Mouse (Mus musculus) midbrain, embryonic 12.5 days (tissue): ENCODE measurements around the gene Espn. TPM values are rescaled to one million over a fixed set of nuclear protein-coding genes. Genes with fewer than 3 reads are reported as not detected.
A peak's percentile ranks its signal among the peaks of the same experiment; 100 is the strongest.

ENCODE experiments used
- ATAC-seq: fragments of 200-750 bp; cut with Nextera tagmentation; 2 replicates; pipeline ENCODE4 v1.8.0; 2017; ENCODE audit warnings: low read depth, moderate TSS enrichment, moderate library complexity; ENCODE audit not compliant: low FRiP score
- H3K27ac ChIP-seq: fragments of 300-500 bp; sonication (generic); replicated peaks from 2 replicates; pipeline ENCODE4 v1.5.1; 2016; ENCODE audit warnings: mild to moderate bottlenecking
- H3K27me3 ChIP-seq: fragments of 300-500 bp; sonication (generic); 2 replicates; pipeline ENCODE4 v1.6.1; 2016; ENCODE audit warnings: mild to moderate bottlenecking
- H3K36me3 ChIP-seq: fragments of 300-500 bp; sonication (generic); 2 replicates; pipeline ENCODE4 v1.6.1; 2016
- H3K4me1 ChIP-seq: fragments of 300-500 bp; sonication (generic); 2 replicates; pipeline ENCODE4 v1.6.1; 2016
- H3K4me2 ChIP-seq: fragments of 300-500 bp; sonication (generic); replicated peaks from 2 replicates; pipeline ENCODE4 v1.6.1; 2016; ENCODE audit warnings: mild to moderate bottlenecking, moderate library complexity
- H3K4me3 ChIP-seq: fragments of 300-500 bp; sonication (generic); 2 replicates; pipeline ENCODE4 v1.5.1; 2016; ENCODE audit warnings: mild to moderate bottlenecking
- H3K9ac ChIP-seq: fragments of 300-500 bp; sonication (generic); replicated peaks from 2 replicates; pipeline ENCODE4 v1.6.1; 2016; ENCODE audit warnings: mild to moderate bottlenecking, moderate library complexity
- H3K9me3 ChIP-seq: fragments of 300-500 bp; sonication (generic); 2 replicates; pipeline ENCODE4 v1.6.1; 2016; ENCODE audit warnings: mild to moderate bottlenecking
- WGBS: fragments of 180-500 bp; shearing (Covaris S2); methylation state at CpG from one replicate; pipeline ENCODE4 v1.1.7; 2016; 5-methylcytosine and 5-hydroxymethylcytosine counted together
- polyA plus RNA-seq: library from polyadenylated mRNA; unstranded; fragments of >200 nt; fragmentation: Nextera tagmentation; extraction: Ambion mirVana; gene quantifications from 2 replicates; pipeline ENCODE4 v1.2.1, GENCODE M21; 2016

Espn gene
- polyA plus RNA-seq, 1 experiment from 2014 or later = 0.26 TPM

DNA sequence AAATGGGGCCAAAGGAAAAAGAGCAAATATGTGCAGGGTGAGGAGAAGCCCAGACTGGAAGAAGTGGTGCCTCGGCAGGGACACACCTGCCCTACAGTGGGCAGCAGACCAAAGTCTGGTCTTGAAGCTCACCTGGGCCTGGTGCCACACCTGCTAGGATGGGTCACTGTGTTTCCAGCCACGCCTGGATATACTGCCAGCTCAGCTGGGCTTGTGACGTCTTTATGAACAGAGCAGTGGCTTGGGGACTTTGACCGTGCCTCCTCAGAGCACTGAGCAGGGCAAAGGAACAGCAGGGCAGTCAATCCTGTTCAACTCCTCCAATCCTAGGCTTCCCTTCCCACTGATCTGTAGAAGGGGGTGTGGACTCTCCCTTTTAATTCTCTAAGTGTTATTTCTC lies 8.6 kb upstream of the Espn start:
- no peak overlapping the region for H3K4me3 ChIP-seq
- H3K9me3 ChIP-seq = no peaks in the 10 kb centered on the region
- peaks cover 17% of the 10 kb centered on the region for H3K4me1 ChIP-seq
- H3K36me3 ChIP-seq = no peaks in the 10 kb centered on the region
- ATAC-seq = no peak
- no peak overlapping the region for H3K9ac ChIP-seq
- H3K27me3 ChIP-seq = peaks cover 87% of the 10 kb centered on the region
- 48% methylated on average over 4 of the region's 4 CpGs for WGBS
- no peak overlapping the region for H3K4me2 ChIP-seq
- no peak overlapping the region for H3K27ac ChIP-seq

DNA sequence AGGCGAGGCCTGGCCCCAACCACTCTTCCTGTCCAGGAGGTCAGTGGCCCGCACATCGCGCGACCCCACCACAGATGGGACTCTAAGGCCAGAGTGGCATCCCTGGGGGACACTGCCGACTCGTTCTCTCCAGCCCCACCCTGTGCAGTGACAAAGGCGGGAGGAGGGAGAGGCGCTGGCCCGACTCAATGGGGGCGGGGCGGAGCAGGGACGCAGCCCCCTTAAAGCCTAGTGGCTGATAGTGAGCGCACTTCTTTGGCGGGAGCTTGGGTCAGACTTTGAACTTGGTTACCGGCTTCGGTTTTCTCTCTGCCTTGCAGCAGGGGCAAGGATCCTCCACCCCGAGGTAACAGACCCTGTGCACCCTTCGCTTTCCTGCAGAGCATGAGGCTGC lies 7.1 kb upstream of the Espn start:
- no peak for ATAC-seq
- peaks cover 17% of the 10 kb centered on the region for H3K4me1 ChIP-seq
- no peaks in the 10 kb centered on the region for H3K9me3 ChIP-seq
- 2% methylated on average over 19 of the region's 19 CpGs for WGBS
- peaks cover 92% of the 10 kb centered on the region for H3K27me3 ChIP-seq
- H3K4me3 ChIP-seq = 0 out of 2 replicates have a peak overlapping the region, but pooled peaks have one; percentile 10
- peak overlapping the region; percentile 24 for H3K4me2 ChIP-seq
- H3K36me3 ChIP-seq = no peaks in the 10 kb centered on the region
- H3K9ac ChIP-seq = no peak overlapping the region
- H3K27ac ChIP-seq = no peak overlapping the region

DNA sequence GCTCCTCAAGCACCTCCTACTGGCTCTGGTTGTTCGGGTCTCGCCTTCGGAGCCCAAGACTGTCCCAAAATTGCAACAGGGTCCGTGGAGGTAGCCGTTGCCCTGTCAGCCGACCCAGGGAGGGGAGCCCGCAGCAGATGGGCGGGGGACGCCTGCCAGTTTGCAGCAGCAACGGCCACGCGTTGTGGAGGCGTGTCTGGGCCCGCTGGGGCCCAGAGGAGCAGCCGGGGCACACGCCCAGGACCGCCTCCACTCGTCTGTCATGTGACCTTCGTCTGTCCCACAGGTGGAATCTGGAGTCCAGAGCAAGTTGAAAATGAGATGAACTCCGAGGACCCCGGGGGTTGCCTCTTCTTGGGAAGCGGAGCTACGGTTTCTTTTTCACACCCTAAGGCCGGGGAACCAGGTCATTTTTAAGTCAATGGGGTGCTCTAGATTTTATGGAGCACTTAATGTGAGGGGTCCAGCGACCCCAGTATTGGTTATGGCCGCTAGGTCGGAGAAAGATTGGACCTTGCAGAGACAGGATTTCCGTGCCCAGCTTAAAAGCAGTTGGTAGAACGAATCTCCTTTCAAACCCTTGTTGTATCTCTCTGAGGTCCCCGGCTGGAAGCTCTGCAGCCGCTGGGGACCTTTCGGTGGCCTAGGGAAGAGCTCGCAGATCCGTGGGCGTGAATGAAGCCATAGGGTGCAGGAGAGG lies 6.6 kb upstream of the Espn start, which contains the start of gene Hes2:
Hes2 (plus strand) TSS at position 283 of the 700 bp plus-strand sequence.
- no peaks in the 10 kb centered on the region for H3K9me3 ChIP-seq
- peaks cover 93% of the 10 kb centered on the region for H3K27me3 ChIP-seq
- H3K36me3 ChIP-seq = no peaks in the 10 kb centered on the region
- no peak within 1 kb of the TSS for H3K9ac ChIP-seq
- 3% methylated on average over 35 of the region's 35 CpGs for WGBS
- ATAC-seq = no peak
- H3K27ac ChIP-seq = no peak within 1 kb of the TSS
- peaks cover 17% of the 10 kb centered on the region for H3K4me1 ChIP-seq
- peak within 1 kb of the TSS; percentile 18 for H3K4me3 ChIP-seq
- peak within 1 kb of the TSS; percentile 24 for H3K4me2 ChIP-seq

DNA sequence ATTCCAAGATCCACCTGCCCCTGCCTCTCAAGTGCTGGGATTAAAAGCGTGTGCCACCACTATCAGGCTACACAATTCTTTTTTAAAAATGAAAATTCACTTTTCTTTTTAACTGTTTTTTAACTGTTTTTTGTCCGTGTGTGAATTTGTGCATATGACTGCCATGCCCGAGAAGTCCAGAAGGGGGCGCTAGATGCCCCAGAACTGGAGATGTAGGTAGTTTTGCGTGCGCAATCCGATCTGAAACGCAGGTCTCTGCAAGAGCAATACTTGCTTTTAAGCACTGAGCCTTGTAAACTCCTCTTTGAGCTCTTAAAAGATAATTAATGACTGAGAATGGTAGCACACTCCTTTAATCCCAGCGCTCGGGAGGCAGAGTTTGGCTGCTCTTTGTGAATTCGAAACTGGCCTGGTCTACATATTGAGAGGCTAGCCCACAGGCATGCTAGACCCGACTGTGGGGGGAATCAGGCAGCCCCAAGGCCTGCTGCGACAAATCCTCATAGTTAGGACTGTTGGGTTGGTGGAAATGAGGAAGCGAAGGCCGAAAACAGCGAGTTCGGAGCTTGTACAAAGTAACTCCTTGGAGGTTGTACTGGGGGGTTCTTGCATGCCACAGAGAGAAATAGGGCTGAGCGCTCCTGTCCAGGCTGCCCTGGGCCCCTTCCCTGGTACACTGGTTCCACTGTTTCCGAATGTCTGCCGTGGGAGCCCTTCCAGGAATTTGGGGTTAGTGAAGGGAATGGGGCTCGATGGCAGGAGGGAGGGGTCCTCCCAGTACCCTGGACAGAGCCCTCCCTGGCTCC lies 5.8 kb upstream of the Espn start:
- no peak overlapping the region for H3K9ac ChIP-seq
- no peaks in the 10 kb centered on the region for H3K9me3 ChIP-seq
- peaks cover 22% of the 10 kb centered on the region for H3K4me1 ChIP-seq
- ATAC-seq = no peak
- H3K36me3 ChIP-seq = no peaks in the 10 kb centered on the region
- peak overlapping the region; percentile 24 for H3K4me2 ChIP-seq
- no peak overlapping the region for H3K27ac ChIP-seq
- peaks cover 96% of the 10 kb centered on the region for H3K27me3 ChIP-seq
- peak overlapping the region; percentile 18 for H3K4me3 ChIP-seq
- 13% methylated on average over 21 of the region's 21 CpGs for WGBS

DNA sequence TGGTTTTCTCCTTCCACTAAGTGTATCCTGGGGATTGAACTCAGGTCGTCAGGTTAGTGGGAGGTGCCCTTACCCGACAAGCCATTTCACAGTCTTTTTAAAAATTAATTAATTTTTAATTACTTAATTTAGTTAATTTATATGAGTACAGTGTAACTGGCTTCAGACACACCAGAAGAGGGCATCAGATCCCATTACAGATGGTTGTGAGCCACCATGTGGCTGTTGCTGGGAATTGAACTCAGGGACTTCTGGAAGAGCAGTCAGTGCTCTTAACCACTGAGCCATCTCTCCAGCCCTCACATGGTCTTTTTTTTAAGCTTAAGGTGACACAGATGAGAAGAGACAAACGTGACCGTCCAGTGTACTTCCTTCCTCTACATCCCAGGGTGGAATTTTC lies 2.8 kb upstream of the Espn start:
- Histone ChIP-seq H3K27ac (no peak overlapping the region), H3K9me3 (no peaks in the 10 kb centered on the region), H3K4me1 (peaks cover 32% of the 10 kb centered on the region), H3K4me3 (no peak overlapping the region), H3K4me2 (no peak overlapping the region), H3K9ac (no peak overlapping the region), H3K27me3 (peaks cover 96% of the 10 kb centered on the region), H3K36me3 (no peaks in the 10 kb centered on the region)
- WGBS = 71% methylated on average over 4 of the region's 4 CpGs
- ATAC-seq = no peak

DNA sequence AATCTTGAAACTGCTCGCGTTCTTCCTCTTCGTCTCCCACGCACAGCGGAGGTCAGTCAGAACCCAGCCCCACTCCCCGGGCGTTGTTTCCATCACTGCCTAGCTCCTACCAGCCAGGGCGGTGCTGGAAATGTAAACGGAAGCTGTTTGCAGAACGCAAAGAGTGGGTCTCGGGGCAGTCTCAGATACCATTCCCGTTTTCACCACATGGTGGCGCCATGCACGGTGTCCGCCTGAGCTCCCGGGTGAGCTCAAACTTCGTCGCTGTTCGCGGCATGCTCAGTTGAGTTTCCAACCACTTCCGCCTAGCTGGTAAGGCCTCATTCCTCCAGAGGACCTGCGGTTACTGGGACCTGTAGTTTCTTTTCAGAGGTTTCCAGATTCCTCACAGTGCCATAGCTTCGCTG lies 1.6 kb upstream of the Espn start:
- 3% methylated on average over 23 of the region's 23 CpGs for whole genome bisulfite sequencing
- Histone ChIP-seq H3K4me3 (0 out of 2 replicates have a peak overlapping the region, but pooled peaks have one; percentile 21), H3K27me3 (peaks cover 96% of the 10 kb centered on the region), H3K4me1 (peaks cover 25% of the 10 kb centered on the region), H3K27ac (no peak overlapping the region), H3K36me3 (no peaks in the 10 kb centered on the region), H3K9me3 (no peaks in the 10 kb centered on the region), H3K9ac (no peak overlapping the region), H3K4me2 (peak overlapping the region; percentile 44)
- no peak for ATAC-seq

DNA sequence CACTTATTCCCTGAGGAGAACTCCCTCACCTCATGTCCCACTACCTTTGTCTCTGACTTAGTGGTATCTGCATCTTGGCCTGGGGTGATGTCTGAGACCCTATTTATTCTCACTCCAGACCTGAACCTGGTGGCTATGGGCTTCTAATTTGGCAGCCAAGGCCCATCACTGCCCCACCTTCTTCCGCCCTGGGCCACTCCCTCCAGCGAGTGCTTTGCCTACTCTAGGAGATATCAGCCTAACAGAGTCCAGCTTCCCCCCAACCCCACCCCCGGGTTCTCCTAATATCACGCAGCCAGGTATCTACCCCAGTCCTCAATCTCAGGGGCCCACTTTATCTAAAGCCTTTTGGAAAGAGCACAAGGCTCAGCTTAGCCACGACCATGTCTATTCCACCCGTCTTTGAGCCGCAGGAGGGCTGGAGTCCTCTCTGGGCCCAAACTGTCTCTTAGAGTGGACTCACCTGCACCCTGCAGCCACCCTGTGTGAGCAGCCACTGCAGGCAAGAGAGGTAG lies 663 bp downstream of the Espn start:
- Histone ChIP-seq H3K27ac (no peak overlapping the region), H3K27me3 (peaks cover 95% of the 10 kb centered on the region), H3K4me1 (peaks cover 15% of the 10 kb centered on the region), H3K4me2 (peak overlapping the region; percentile 55), H3K36me3 (no peaks in the 10 kb centered on the region), H3K4me3 (peak overlapping the region; percentile 36), H3K9me3 (no peaks in the 10 kb centered on the region), H3K9ac (0 out of 2 replicates have a peak overlapping the region, but pooled peaks have one; percentile 31)
- ATAC-seq = no peak
- 18% methylated on average over 7 of the region's 7 CpGs for WGBS

DNA sequence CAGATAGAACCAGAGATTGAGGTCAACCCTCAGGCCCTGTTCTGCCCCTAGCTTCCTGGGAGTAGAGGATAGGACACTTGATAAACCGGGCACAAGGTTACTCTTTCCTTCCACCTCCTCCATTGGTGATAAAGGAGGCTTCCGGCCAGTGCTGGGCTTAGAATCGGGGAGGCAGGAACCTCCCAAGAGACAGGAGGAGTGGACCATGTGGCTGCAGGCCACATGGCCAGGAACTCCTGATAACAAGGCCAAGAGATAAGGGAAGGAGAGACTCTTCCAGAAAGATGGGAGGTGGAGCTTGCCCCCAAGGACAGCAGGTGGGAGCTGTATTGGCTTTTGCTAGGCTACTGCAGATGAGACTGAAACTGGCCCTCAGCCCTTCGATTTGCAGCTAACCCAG lies 1.6 kb downstream of the Espn start:
- H3K9ac ChIP-seq = no peak overlapping the region
- H3K27me3 ChIP-seq = peaks cover 96% of the 10 kb centered on the region
- no peak for ATAC-seq
- no peaks in the 10 kb centered on the region for H3K36me3 ChIP-seq
- H3K4me3 ChIP-seq = no peak overlapping the region
- no peak overlapping the region for H3K27ac ChIP-seq
- peaks cover 15% of the 10 kb centered on the region for H3K4me1 ChIP-seq
- 82% methylated on average over 4 of the region's 4 CpGs for WGBS
- no peaks in the 10 kb centered on the region for H3K9me3 ChIP-seq
- H3K4me2 ChIP-seq = no peak overlapping the region

DNA sequence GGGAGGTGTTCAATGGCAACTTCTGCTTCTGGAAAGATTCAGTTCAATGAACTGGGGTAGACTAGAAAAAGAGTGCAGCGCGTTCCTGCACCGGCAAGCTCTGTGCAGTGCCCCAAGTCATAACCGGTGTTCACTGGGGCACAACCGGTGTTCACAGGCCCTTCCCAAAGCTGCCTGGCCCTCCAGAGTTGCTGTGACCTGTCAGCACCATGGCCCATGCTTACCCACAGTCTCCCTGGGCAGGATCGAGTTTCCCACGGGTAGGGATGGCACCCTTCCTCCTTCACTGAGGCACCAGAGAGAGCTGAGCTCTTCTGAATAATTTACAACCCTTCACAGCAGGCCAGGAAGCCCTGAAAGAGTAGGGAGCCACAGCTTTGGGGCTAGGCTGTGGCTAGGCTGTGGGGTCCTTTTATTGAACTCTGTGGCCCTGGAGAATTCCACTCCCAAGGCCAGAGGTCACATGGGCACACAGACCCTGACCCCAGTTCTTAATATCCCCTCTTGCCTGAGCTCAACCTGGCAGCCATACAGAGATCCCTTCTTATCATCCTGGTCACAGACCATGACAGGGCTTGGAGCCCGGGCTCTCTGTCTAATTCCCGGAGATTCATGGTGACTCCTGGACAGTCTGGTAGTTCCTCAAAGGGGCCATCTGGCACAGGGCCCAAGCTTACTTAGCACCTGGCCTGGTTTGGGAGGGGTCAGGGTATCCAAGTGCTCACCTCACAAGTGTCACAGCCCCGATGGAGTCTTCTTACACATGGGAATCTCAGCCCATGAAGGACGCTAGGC lies 5.9 kb downstream of the Espn start:
- H3K27me3 ChIP-seq = peaks cover 75% of the 10 kb centered on the region
- no peaks in the 10 kb centered on the region for H3K4me1 ChIP-seq
- H3K36me3 ChIP-seq = no peaks in the 10 kb centered on the region
- H3K9ac ChIP-seq = no peak overlapping the region
- ATAC-seq = no peak
- no peaks in the 10 kb centered on the region for H3K9me3 ChIP-seq
- H3K27ac ChIP-seq = no peak overlapping the region
- no peak overlapping the region for H3K4me2 ChIP-seq
- WGBS = 75% methylated on average over 11 of the region's 11 CpGs
- no peak overlapping the region for H3K4me3 ChIP-seq

DNA sequence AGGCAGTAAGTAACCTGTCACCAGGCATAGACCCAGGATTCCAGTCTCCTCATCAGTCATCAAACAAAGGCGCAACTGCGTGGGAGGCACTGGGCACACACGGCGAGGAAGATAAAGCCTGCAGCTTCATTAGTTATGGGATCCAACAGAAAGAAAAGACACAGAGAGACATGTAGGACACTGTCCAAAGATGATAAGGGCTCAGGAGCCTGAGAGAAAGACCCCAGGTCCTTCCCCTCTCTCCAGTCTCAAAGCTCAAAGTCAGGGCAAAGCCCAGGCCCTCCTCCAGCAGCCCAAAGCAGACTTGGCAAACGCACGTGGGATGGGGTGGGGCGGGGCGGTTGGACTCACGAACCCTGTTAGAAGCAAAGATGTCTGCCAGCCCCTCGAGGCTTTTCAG lies 6.7 kb downstream of the Espn start:
- Histone ChIP-seq H3K27ac (no peak overlapping the region), H3K4me1 (no peaks in the 10 kb centered on the region), H3K36me3 (no peaks in the 10 kb centered on the region), H3K4me3 (no peak overlapping the region), H3K9ac (no peak overlapping the region), H3K27me3 (peaks cover 75% of the 10 kb centered on the region), H3K9me3 (no peaks in the 10 kb centered on the region), H3K4me2 (no peak overlapping the region)
- ATAC-seq = no peak
- 80% methylated on average over 10 of the region's 10 CpGs for WGBS

DNA sequence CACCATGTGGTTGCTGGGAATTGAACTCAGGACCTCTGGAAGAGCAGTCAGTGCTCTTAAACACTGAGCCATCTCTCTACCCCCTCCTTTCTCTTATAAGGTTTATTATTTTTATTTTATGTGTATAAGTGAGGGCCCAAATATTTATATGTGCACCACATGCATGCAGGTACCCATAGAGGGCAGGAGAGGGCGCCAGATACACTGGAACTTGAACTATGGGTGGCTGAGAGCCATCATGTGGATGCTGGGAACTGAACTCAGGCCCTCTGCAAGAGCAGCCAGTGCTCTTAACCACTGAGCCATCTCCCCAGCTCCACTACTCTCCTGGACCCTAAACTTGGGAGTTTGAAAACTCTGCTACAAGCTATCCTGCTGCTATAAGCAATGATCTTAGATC lies 8.5 kb downstream of the Espn start:
- Histone ChIP-seq H3K27ac (no peak overlapping the region), H3K4me1 (peaks cover 4% of the 10 kb centered on the region), H3K9me3 (no peaks in the 10 kb centered on the region), H3K9ac (no peak overlapping the region), H3K4me3 (no peak overlapping the region), H3K27me3 (peaks cover 71% of the 10 kb centered on the region), H3K36me3 (no peaks in the 10 kb centered on the region), H3K4me2 (no peak overlapping the region)
- 13% methylated on average over 1 of the region's 1 CpGs for WGBS
- no peak for ATAC-seq
